Comparison of ENCODE assay signal across 19 mouse cellular contexts in the genomic region with DNA sequence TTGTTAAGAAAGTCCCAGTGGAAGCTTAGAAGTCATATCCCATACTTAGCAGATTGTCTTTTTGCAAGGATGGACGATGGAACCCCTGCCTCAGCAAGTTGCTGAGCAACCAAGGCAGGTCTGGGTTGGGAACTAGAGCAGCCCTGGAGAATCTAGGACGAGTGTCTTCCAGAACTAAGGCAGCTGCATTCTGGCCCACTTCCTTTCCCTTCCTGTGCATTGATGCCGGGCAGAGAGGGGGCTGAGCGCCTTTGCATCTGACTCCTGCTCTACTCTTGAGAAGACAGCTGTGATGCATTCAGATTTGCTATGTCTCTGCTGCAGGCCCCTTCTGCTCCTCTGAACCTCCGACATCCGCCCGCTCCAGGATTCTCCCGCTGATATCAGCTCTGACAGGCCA.
"Had no signal": no experiment of that assay in that cellular context is flagged by ENCODE, and none has a peak within 500 bp of the region (broad histone marks: within the 10 kb centered on the region; RNA-seq: fewer than 3 reads in every experiment).

No protein-coding gene starts in this region.

- H3K27me3 ChIP-seq: liver, embryonic 15.5 days; lung, embryonic 15.5 days; megakaryocyte, embryonic 14.5 days; midbrain, embryonic 13.5 days; stomach, embryonic 15.5 days had no signal

- H3K9ac ChIP-seq: liver, embryonic 15.5 days; liver, postnatal 0 days; lung, embryonic 15.5 days; midbrain, embryonic 13.5 days; neural tube, embryonic 12.5 days; stomach, embryonic 15.5 days had no signal

- H3K27ac ChIP-seq: liver, embryonic 15.5 days; lung, embryonic 15.5 days; macrophage; midbrain, embryonic 13.5 days; neural tube, embryonic 12.5 days; stomach, embryonic 15.5 days; stomach, postnatal 0 days had no signal

- H3K36me3 ChIP-seq: liver, embryonic 15.5 days; lung, embryonic 15.5 days; midbrain, embryonic 13.5 days; neural tube, embryonic 12.5 days; stomach, embryonic 15.5 days had no signal

- H3K4me3 ChIP-seq: liver, embryonic 15.5 days; lung, embryonic 15.5 days; megakaryocyte, embryonic 14.5 days; midbrain, embryonic 13.5 days; neural tube, embryonic 12.5 days; stomach, embryonic 15.5 days had no signal

- DNase-seq: liver, postnatal 0 days; lung, adult 2 months; lung, postnatal 14 days; lung, postnatal 36 days; right cerebral cortex, postnatal 14 days; thymus, adult 2 months; thymus, postnatal 25 days; thymus, postnatal 4 days had no signal

- H3K9me3 ChIP-seq: liver, embryonic 15.5 days; lung, embryonic 15.5 days; megakaryocyte, embryonic 14.5 days; midbrain, embryonic 13.5 days; neural tube, embryonic 12.5 days; stomach, embryonic 15.5 days had no signal

- ATAC-seq: liver, postnatal 0 days; lung, postnatal 0 days; midbrain, embryonic 13.5 days; midbrain, embryonic 16.5 days had no signal

- H3K4me1 ChIP-seq: liver, embryonic 15.5 days; lung, embryonic 15.5 days; megakaryocyte, embryonic 14.5 days; stomach, embryonic 15.5 days had no signal

- H3K4me2 ChIP-seq: liver, embryonic 15.5 days; lung, embryonic 15.5 days; midbrain, embryonic 11.5 days; midbrain, embryonic 13.5 days; neural tube, embryonic 12.5 days; stomach, embryonic 15.5 days had no signal
